Mouse (Mus musculus) lung, adult 2 months (tissue): ENCODE measurements around the gene Inpp5e. TPM values are rescaled to one million over a fixed set of nuclear protein-coding genes. Genes with fewer than 3 reads are reported as not detected.

Source experiments
- DNase-seq: peaks from one replicate; pipeline ENCODE4 v3.0.0; 2022
- H3K4me1 ChIP-seq: fragments of 200-500 bp; 2 replicates; pipeline ENCODE4 v1.6.1; 2011; ENCODE audit warnings: low read length; ENCODE audit not compliant: control insufficient read depth, insufficient read depth
- H3K4me3 ChIP-seq: fragments of 200-500 bp; replicated peaks from 2 replicates; pipeline ENCODE3; 2011; ENCODE audit warnings: low read depth, mild to moderate bottlenecking, control low read depth, low read length; ENCODE audit errors: extremely low read depth
- CTCF ChIP-seq: fragments of 200-500 bp; IDR thresholded peaks from 2 replicates; pipeline ENCODE4 v1.5.1; 2011; ENCODE audit warnings: mild to moderate bottlenecking, low read length, control low read depth; ENCODE audit not compliant: insufficient read depth
- POLR2A ChIP-seq: fragments of 200-500 bp; IDR thresholded peaks from 2 replicates; pipeline ENCODE4 v1.6.1; 2011; ENCODE audit warnings: low read depth, mild to moderate bottlenecking, control low read depth, low read length, borderline replicate concordance; ENCODE audit errors: extremely low read depth
- whole genome bisulfite sequencing: fragments of 180-500 bp; shearing (Covaris S2); methylation state at CpG from one replicate; pipeline ENCODE4 v1.1.7; 2018; 5-methylcytosine and 5-hydroxymethylcytosine counted together
- polyA plus RNA-seq: library from polyadenylated mRNA; depleted of rRNA; stranded (reverse); fragments of >200 nt; gene quantifications from 2 replicates; pipeline ENCODE4 v1.2.3, GENCODE M21; 2012; rRNA removed

Gene Inpp5e
- polyA plus RNA-seq, 1 experiment: 26.4 TPM

DNA sequence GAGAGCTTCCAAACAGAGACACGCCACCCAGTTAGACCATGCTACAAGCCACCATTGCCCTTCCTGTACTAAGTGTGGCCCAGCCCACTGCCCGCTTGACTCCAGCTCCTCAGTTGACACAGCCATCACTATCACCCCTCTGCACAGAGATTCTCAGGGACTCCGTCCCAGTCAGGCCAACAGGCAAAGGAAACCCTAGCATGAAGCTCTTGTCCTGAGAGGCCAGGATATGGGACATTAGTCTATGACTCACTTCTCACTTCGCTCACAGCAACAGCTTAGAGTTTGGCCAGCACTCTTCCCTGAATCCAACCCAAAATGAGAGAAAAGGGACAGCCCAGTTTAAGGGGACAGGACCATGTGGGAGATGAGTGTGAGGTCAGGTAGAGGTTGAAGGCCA is 54.6 kb downstream of the Inpp5e start:
- no peak overlapping the region for H3K4me3 ChIP-seq
- DNase-seq: no peak
- H3K4me1 ChIP-seq: peaks cover 10% of the 10 kb centered on the region
- WGBS: 74% methylated on average over 4 of the region's 4 CpGs
- TF ChIP-seq POLR2A: no peak
- no peak for TF ChIP-seq CTCF

DNA sequence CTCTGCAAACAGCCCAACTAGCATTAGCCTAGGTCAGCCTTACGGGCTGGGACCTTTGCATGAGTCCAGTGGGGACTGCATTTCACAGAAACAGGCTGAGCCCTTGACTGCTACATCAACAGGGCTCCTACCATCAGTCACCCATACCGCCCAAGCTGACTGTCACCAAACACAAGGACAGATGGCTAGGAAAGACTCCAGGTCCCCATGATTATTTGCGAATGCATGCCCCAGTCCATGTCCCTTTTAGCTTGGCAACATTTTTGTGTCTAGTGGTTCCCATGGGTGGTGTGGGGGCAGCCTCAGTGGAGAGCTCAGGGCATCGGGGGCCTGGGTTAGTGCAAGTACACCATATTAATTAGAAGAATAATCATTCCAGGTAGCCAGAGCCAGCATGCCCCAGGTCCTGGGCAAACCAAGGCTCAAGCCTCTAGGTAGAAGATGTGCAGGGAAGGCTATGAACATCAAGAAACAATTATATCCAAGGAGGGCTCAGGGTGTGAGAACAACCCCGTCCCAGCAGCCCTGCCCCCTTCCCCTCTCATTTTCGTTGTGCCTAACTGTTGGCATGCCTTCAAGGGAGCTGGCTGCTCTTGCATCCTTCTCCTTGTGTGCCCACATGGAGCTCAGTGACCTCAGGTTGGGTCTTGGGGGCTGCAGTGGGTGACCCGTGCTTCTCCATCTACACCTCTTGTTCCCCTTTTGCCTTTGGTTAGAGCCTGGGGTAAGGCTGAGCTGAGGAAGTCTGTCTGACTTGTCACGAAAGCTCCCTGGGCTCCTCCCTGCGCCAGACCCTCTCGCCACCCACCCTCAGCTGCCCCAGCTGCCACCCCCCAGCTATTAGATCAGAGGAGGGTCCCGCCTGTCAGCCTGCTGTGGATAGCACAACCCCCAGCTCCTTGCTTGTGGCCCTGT is 55.7 kb downstream of the Inpp5e start:
- no peak overlapping the region for H3K4me3 ChIP-seq
- no peak for DNase-seq
- no peak for TF ChIP-seq CTCF
- no peak for TF ChIP-seq POLR2A
- H3K4me1 ChIP-seq: peaks cover 17% of the 10 kb centered on the region
- 87% methylated on average over 11 of the region's 11 CpGs for WGBS

DNA sequence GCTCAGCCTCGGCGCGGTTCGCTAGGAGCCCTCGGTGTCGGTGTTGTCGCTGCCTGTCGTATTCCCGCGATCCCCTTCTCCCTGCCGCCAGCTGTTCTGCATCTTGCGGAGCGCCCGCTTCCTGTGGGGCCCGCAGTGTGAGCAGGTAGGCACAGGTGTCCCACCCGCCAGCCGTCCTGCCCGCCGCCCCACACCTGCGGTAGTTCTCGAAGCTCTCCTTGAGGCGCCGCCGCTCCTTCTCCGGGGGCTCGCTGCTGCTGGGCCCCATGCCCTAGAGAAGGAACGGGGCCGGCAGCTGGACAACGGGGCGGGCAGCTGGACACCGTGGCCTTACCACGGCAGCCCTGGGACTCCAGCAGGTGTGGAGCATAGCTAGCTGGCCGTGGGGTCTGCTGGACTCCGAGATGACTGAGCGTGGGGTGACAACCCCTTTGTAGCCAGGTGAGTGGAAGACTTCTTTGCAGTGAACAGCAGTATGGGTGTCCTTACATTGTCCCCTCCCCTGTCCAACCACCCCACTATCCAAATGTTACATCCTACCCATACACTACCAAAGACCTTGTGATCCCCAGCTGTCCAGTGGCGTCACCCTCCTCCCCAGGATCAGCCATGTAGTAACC is 56.6 kb downstream of the Inpp5e start:
- DNase-seq: peak; percentile 61
- no peak for TF ChIP-seq POLR2A
- H3K4me3 ChIP-seq: peak overlapping the region; percentile 93
- peaks cover 17% of the 10 kb centered on the region for H3K4me1 ChIP-seq
- WGBS: 3% methylated on average over 36 of the region's 36 CpGs

DNA sequence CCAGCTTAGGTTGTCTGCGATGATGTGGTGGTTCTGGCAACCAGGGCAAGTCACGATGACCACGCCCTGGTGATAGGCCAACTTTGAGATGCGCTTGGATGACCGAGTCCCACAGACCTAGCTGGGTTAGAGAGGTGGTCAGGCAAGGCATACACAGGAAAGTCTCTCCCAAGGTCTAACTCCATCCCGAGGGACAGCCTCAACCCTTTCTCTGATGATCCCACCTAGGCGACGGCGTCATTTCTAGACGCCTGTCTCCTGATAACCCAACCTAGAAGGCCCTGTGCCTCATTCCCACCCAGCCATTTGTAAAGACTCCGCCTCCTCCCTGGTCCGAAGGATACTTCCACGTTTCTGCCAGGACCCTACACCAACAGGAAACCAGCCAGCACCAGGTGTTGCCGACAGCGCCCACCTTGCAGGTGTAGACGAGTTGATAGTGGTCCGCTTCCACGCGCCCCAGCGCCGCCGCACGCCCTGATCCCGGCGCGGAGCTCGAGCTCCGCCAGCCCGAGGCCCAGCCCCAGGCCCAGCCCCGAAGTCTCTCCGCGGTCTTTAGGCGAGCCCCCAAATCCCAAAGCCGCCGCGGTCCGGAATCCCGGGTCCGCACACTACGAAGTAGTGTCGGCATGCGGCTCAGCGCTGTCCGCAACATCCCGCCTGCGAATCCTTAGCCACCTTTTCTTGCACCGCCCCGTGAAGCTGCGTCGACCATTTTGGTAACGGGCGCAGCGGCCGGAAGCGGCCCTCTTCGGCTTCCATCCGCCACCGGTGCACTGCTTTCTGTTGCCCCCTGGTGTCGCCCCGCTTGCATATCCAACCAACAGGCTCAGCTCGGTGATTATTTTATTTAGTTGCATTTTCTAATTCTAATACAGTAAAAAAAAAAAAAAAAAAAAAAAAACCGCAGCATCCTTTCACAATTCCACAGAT is 57.4 kb downstream of the Inpp5e start, which contains the start of gene Dnlz:
Dnlz (minus strand) TSS at position 753 of the 933 bp plus-strand sequence.
- peak; percentile 93 for DNase-seq
- Histone ChIP-seq H3K4me3 (peak within 1 kb of the TSS; percentile 93), H3K4me1 (peaks cover 17% of the 10 kb centered on the region)
- TF ChIP-seq POLR2A (peak; percentile 17; the same call in 1 of the 2 replicates), CTCF (peak; percentile 71)
- 2% methylated on average over 62 of the region's 62 CpGs for WGBS

DNA sequence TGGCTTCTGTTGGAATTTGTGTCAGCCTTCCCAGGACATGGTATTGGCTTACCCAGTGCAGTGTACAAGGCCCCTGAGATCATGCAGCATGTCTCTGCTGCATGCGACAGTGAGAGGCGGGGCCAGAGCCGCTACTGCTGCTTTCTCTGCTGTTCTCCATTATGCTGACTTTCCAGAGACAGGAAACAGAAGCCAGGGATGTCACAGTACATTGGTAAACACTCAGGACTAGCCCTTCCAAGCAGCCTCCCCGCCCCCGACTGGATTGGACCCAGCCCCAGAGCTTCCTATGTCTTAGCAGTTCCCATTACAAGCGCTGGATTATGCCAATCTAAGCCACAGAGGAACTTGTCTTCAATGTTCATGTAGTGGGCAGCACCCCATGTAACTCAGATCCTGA is 60.8 kb downstream of the Inpp5e start:
- TF ChIP-seq CTCF: no peak
- no peak for TF ChIP-seq POLR2A
- H3K4me3 ChIP-seq: no peak overlapping the region
- 21% methylated on average over 6 of the region's 6 CpGs for WGBS
- no peak for DNase-seq
- peaks cover 17% of the 10 kb centered on the region for H3K4me1 ChIP-seq

Other genes with a start within 250 kb of the Inpp5e start
- not detected in 2 replicates for gene Lhx3, start 200.9 kb downstream of the Inpp5e start, polyA plus RNA-seq
- 20.4 and 24.5 TPM in 2 replicates for gene Qsox2, start 171.7 kb downstream of the Inpp5e start, polyA plus RNA-seq
- gene Ccdc187, start 114.6 kb downstream of the Inpp5e start, polyA plus RNA-seq: 6.6 and 7.9 TPM in 2 replicates
- 49.9 and 56.2 TPM in 2 replicates for gene Gpsm1, start 93.7 kb downstream of the Inpp5e start, polyA plus RNA-seq
- 16.3 and 16.4 TPM in 2 replicates for gene Dnlz, start 57.1 kb downstream of the Inpp5e start, polyA plus RNA-seq
- 27.1 and 30.6 TPM in 2 replicates for gene Card9, start 48.3 kb downstream of the Inpp5e start, polyA plus RNA-seq
- gene Snapc4, start 28.6 kb downstream of the Inpp5e start, polyA plus RNA-seq: 27.9 and 31.0 TPM in 2 replicates
- gene Entr1, start 19.9 kb downstream of the Inpp5e start, polyA plus RNA-seq: 89.2 and 94.4 TPM in 2 replicates
- 20.0 and 28.1 TPM in 2 replicates for gene Pmpca, start 19.9 kb downstream of the Inpp5e start, polyA plus RNA-seq
- gene Sec16a, start 36.0 kb upstream of the Inpp5e start, polyA plus RNA-seq: 69.0 and 72.8 TPM in 2 replicates
- gene Notch1, start 107.5 kb upstream of the Inpp5e start, polyA plus RNA-seq: 108 and 124 TPM in 2 replicates
- 1,942 and 2,032 TPM in 2 replicates for gene Egfl7, start 170.8 kb upstream of the Inpp5e start, polyA plus RNA-seq
- not detected in 2 replicates for gene Gm20532, start 177.4 kb upstream of the Inpp5e start, polyA plus RNA-seq
- 106 and 134 TPM in 2 replicates for gene Agpat2, start 195.2 kb upstream of the Inpp5e start, polyA plus RNA-seq
- 13.1 and 15.1 TPM in 2 replicates for gene Fam69b, start 219.3 kb upstream of the Inpp5e start, polyA plus RNA-seq